Mouse (Mus musculus): ENCODE measurements around the gene Amz1.

- TF ChIP-seq POLR2A (IDR thresholded peaks at IDR 0.05; ENCODE audit: control insufficient read depth, low read depth, low read length) (no peak), CTCF (IDR thresholded peaks at IDR 0.05; ENCODE audit: control insufficient read depth, insufficient read depth, insufficient replicate concordance, low read depth, low read length) (no peak)
Measured at GRCm38 (mm10) chr5:140695987-140696386, 27.9 kb upstream of the Amz1 start.
